Mouse (Mus musculus) midbrain, embryonic 16.5 days (tissue): Measurements from ENCODE around the gene Boc. TPM values are rescaled to one million over a fixed set of nuclear protein-coding genes. Genes with fewer than 3 reads are reported as not detected.

Experiments used
- ATAC-seq: fragments of 200-750 bp; cut with Nextera tagmentation; 2 replicates; pipeline ENCODE4 v1.8.0; 2017; ENCODE audit warnings: moderate TSS enrichment
- H3K27ac ChIP-seq: fragments of 300-500 bp; sonication (generic); 2 replicates; pipeline ENCODE4 v1.5.1; 2014; ENCODE audit warnings: mild to moderate bottlenecking, low read length, mixed read lengths
- H3K27me3 ChIP-seq: fragments of 300-500 bp; sonication (generic); 2 replicates; pipeline ENCODE4 v1.6.1; 2014; ENCODE audit warnings: low read depth, low read length, mixed read lengths; ENCODE audit not compliant: control insufficient read depth, insufficient read depth
- H3K36me3 ChIP-seq: fragments of 300-500 bp; sonication (generic); 2 replicates; pipeline ENCODE4 v1.6.1; 2014; ENCODE audit warnings: mild to moderate bottlenecking, low read length, moderate library complexity, mixed read lengths; ENCODE audit not compliant: control insufficient read depth, insufficient read depth
- H3K4me1 ChIP-seq: fragments of 300-500 bp; sonication (generic); 2 replicates; pipeline ENCODE4 v1.6.1; 2014; ENCODE audit warnings: mild to moderate bottlenecking, low read length, mixed read lengths; ENCODE audit not compliant: control insufficient read depth, insufficient read depth
- H3K4me2 ChIP-seq: fragments of 300-500 bp; sonication (generic); 2 replicates; pipeline ENCODE4 v1.6.1; 2014; ENCODE audit warnings: mild to moderate bottlenecking, low read length, mixed read lengths
- H3K4me3 ChIP-seq: fragments of 300-500 bp; sonication (generic); 2 replicates; pipeline ENCODE4 v1.5.1; 2014; ENCODE audit warnings: low read depth, mild to moderate bottlenecking, low read length, moderate library complexity, mixed read lengths
- H3K9ac ChIP-seq: fragments of 300-500 bp; sonication (generic); 2 replicates; pipeline ENCODE4 v1.6.1; 2014; ENCODE audit warnings: low read depth, low read length, mixed read lengths
- H3K9me3 ChIP-seq: fragments of 300-500 bp; sonication (generic); replicated peaks from 2 replicates; pipeline ENCODE4 v1.6.1; 2014; ENCODE audit warnings: mild to moderate bottlenecking, low read length, mixed read lengths; ENCODE audit not compliant: control insufficient read depth, poor library complexity, severe bottlenecking
- WGBS: fragments of 180-500 bp; shearing (Covaris S2); extraction: QIAGEN DNeasy Blood & Tissue Kit; methylation state at CpG from one replicate; pipeline ENCODE4 v1.1.7; 2014; 5-methylcytosine and 5-hydroxymethylcytosine counted together
- polyA plus RNA-seq: library from polyadenylated mRNA; unstranded; fragments of >200 nt; fragmentation: Nextera tagmentation; extraction: Ambion mirVana; gene quantifications from 2 replicates; pipeline ENCODE4 v1.2.1, GENCODE M21; 2015

Boc gene
- polyA plus RNA-seq, 1 experiment from 2014 or later, result 10.5 TPM

DNA sequence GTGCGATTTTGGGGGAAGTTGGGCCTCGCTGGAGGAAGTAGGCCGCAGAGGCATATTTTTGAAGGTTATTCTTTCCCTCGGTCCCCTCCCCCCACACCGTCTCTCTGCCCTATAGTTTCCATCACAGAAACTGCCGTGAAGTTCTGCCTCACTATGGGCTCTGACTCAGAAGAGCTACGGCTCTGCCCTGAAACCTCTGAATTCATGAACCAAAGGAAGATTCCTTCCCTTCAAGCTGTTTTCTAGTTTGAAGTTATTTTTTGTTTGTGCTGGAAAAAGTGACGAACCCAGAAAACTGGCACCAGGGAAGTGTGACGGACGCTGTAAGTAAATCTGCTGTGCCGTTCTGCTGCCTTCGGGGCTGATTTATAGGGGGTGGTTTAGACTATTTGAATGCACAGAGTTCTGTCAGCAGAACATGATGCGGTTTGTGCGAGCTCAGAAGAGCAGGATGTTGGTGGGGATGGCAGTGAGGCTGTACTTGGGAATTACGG is 61.7 kb downstream of the Boc start:
- ATAC-seq, result no peak
- Histone ChIP-seq H3K4me2 (no peak overlapping the region), H3K27me3 (no peaks in the 10 kb centered on the region), H3K27ac (no peak overlapping the region), H3K9ac (no peak overlapping the region), H3K4me1 (peaks cover 7% of the 10 kb centered on the region; the same call in 1 of the 2 replicates), H3K9me3 (no peaks in the 10 kb centered on the region), H3K4me3 (no peak overlapping the region), H3K36me3 (peaks cover 5% of the 10 kb centered on the region; the same call in 1 of the 2 replicates)
- WGBS, result 84% methylated on average over 15 of the region's 15 CpGs

DNA sequence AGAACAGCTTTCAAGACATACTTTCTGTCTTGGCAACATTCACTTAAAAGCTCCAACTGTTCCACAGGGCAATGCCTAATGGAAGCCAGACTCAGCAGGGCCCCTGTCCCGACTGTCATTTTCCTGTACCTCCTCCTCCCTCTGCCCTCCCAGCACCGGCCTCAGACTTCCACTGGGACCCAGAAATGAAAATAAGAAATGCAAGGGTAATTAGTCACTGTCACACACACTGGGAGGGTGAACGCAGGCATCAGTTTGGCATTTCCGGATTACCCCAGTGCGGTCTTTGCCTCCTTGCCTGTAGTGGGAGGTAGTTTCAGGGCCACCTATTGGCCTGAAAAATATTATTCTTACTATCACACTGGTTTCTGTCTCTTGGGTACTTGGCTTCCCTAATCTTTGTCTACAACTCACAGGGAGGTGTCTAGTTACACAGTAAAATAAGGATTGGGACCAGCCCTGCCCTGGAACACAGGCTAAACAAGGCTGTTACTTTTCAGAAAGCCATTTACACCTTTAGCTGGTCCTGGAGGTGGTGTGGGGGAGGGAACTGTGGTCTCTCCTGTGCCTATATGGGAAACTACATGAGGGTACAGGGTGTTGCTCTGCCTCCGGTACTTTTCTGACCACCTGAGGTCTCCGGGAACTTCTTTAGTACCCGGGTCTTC is 64.1 kb downstream of the Boc start:
- Histone ChIP-seq H3K27me3 (no peaks in the 10 kb centered on the region), H3K4me1 (peaks cover 7% of the 10 kb centered on the region; the same call in 1 of the 2 replicates), H3K4me3 (no peak overlapping the region), H3K27ac (peak overlapping the region; percentile 39; the same call in 1 of the 2 replicates), H3K9ac (0 out of 2 replicates have a peak overlapping the region, but pooled peaks have one; percentile 6), H3K4me2 (no peak overlapping the region), H3K36me3 (0 out of 2 replicates have a peak, but pooled peaks cover 3% of the 10 kb centered on the region), H3K9me3 (no peaks in the 10 kb centered on the region)
- no peak for ATAC-seq
- 46% methylated on average over 8 of the region's 8 CpGs for WGBS

DNA sequence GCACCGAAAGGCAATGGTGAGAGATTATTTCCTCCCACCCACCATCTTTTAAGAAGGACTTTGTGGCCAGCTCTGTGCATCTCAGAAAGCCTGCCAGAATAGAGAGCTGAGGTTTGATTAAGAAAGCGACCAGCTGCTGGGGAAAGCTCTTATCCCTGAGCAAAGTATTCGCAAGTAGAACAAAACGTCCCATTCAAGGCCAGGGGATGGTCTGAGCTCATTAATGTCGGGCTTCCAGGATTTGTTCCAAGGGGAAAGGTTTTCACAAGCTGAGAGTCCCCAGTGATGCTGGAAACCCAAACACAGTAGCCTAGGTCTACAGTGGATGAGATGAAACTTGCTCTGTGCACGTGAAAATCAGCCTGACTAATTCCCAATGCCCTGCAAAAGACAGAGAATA is 64.8 kb downstream of the Boc start:
- WGBS, result 13% methylated on average over 6 of the region's 6 CpGs
- no peak overlapping the region for H3K4me3 ChIP-seq
- 0 out of 2 replicates have a peak, but pooled peaks cover 3% of the 10 kb centered on the region for H3K36me3 ChIP-seq

DNA sequence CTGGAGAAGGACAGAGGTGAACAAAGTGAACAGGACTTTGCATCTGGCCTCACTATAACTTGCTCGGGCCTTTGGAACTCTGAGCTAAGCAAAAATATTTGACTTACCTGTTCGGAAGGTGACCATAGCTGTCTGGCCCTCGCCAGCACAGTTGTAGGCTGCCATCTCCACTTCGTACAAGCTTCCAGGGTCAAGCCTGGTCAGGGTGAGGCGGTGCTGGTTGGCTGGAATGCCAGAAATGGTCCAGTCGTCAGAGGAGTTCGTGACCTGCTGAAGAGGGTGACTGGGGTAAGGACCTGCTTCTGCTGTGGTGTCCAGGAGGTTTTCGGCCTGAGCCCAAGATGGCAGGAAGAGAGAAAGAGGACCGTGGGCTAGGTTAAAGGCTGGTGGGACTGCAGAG is 66.0 kb downstream of the Boc start:
- no peak overlapping the region for H3K27ac ChIP-seq
- no peak overlapping the region for H3K9ac ChIP-seq
- H3K9me3 ChIP-seq, result no peaks in the 10 kb centered on the region
- H3K4me3 ChIP-seq, result no peak overlapping the region
- H3K36me3 ChIP-seq, result no peaks in the 10 kb centered on the region
- H3K27me3 ChIP-seq, result no peaks in the 10 kb centered on the region
- WGBS, result 87% methylated on average over 9 of the region's 9 CpGs
- H3K4me2 ChIP-seq, result no peak overlapping the region
- no peak for ATAC-seq
- peaks cover 7% of the 10 kb centered on the region; the same call in 1 of the 2 replicates for H3K4me1 ChIP-seq

More for the DNA sequence above, 64.8 kb downstream of the Boc start:
- Histone ChIP-seq H3K4me1 (peaks cover 7% of the 10 kb centered on the region; the same call in 1 of the 2 replicates), H3K9me3 (no peaks in the 10 kb centered on the region), H3K27me3 (no peaks in the 10 kb centered on the region), H3K27ac (0 out of 2 replicates have a peak overlapping the region, but pooled peaks have one; percentile 39), H3K9ac (no peak overlapping the region), H3K4me2 (no peak overlapping the region)
- ATAC-seq, result no peak

DNA sequence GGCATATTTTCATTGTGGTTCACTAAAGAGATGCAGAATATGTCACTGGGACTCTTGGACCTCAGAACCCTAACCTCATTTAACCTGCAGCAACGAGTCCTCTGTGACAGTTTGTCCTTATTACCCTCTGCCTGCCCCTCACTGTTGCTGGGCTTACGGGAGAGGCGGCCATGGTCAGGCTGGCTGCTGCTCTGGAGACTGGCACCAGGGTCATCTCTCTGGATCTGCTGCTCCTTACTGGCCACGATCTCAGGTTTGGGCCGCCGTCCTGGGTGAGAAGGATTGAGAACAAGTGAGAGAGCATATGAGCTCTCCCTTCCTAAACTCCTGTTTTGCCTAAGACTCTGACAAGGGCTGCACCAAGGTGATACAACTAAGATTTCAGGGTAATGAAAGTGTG is 66.5 kb downstream of the Boc start:
- Histone ChIP-seq H3K27me3 (no peaks in the 10 kb centered on the region), H3K4me2 (no peak overlapping the region), H3K4me1 (peaks cover 7% of the 10 kb centered on the region; the same call in 1 of the 2 replicates), H3K9ac (no peak overlapping the region), H3K27ac (no peak overlapping the region), H3K4me3 (no peak overlapping the region), H3K9me3 (no peaks in the 10 kb centered on the region), H3K36me3 (no peaks in the 10 kb centered on the region)
- no peak for ATAC-seq
- 94% methylated on average over 6 of the region's 6 CpGs for WGBS

DNA sequence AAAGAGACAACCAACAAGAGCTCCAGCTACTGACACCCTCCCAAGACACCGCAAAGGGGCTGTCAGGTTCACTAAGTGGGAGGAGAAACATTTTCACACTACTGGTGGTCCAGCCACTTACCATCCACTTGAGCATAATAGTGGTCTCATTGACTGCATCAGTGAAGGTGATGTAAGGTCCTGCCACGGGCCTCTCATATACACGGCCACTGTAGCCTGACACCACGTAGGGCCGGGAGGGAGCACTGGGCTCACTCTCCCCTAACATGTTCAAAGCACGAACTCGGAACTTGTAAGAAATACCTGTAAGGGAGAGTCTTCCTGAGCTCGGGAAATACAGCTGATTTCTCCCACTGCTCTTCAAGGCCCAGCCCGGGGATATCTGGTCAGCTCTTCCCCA is 67.6 kb downstream of the Boc start:
- H3K27ac ChIP-seq, result no peak overlapping the region
- H3K4me1 ChIP-seq, result peaks cover 7% of the 10 kb centered on the region; the same call in 1 of the 2 replicates
- H3K9me3 ChIP-seq, result no peaks in the 10 kb centered on the region
- WGBS, result 92% methylated on average over 9 of the region's 9 CpGs
- H3K27me3 ChIP-seq, result no peaks in the 10 kb centered on the region
- no peak overlapping the region for H3K4me2 ChIP-seq
- no peaks in the 10 kb centered on the region for H3K36me3 ChIP-seq
- ATAC-seq, result no peak
- H3K9ac ChIP-seq, result no peak overlapping the region
- no peak overlapping the region for H3K4me3 ChIP-seq

DNA sequence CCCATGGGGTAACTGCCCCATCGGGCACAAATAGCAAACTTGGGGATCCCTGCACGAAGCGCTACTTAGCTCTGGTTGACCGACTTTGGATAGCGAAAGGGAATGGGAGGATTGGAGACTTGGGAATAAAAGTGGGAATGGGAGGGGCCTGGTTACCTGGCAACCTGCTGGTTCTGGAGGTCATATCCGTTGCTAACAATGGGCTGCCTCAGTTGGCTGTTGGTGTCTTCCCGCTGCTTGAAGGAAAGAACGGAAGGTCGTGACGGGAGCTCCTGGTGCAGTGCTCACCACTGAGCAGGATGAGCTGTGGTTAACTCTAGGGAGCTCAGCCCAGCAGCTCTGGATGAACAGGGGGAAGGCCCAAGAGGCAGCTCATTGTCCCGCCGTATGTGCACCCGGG is 71.5 kb downstream of the Boc start:
- no peaks in the 10 kb centered on the region for H3K27me3 ChIP-seq
- H3K4me1 ChIP-seq, result no peaks in the 10 kb centered on the region
- H3K9me3 ChIP-seq, result no peaks in the 10 kb centered on the region
- 62% methylated on average over 13 of the region's 13 CpGs for WGBS
- no peak for ATAC-seq
- no peaks in the 10 kb centered on the region for H3K36me3 ChIP-seq
- no peak overlapping the region for H3K4me3 ChIP-seq
- H3K4me2 ChIP-seq, result no peak overlapping the region
- H3K27ac ChIP-seq, result no peak overlapping the region
- no peak overlapping the region for H3K9ac ChIP-seq

DNA sequence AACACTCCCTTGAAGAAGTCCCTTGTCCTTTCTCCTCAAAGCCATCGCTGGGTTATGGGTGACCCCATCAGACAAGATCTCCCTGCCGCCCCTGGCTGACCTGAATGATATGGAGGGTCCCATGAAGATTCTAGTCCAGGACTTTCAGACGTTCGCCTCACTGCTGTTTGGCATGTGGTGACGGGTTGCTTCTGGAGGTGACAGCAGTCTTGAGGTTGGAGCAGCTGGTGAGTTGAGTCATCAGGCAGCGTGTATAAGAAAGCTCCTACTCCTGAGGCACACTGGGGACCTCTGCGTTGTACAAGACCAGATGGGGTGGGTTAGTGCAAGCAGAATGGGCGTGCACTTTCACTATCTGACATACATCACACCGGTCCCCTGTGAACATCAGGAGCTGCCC is 72.1 kb downstream of the Boc start:
- WGBS, result 79% methylated on average over 9 of the region's 9 CpGs
- no peaks in the 10 kb centered on the region for H3K36me3 ChIP-seq
- no peaks in the 10 kb centered on the region for H3K27me3 ChIP-seq
- H3K9me3 ChIP-seq, result no peaks in the 10 kb centered on the region
- H3K27ac ChIP-seq, result no peak overlapping the region
- no peak for ATAC-seq
- no peak overlapping the region for H3K9ac ChIP-seq
- peaks cover 3% of the 10 kb centered on the region for H3K4me1 ChIP-seq
- no peak overlapping the region for H3K4me3 ChIP-seq
- H3K4me2 ChIP-seq, result no peak overlapping the region

DNA sequence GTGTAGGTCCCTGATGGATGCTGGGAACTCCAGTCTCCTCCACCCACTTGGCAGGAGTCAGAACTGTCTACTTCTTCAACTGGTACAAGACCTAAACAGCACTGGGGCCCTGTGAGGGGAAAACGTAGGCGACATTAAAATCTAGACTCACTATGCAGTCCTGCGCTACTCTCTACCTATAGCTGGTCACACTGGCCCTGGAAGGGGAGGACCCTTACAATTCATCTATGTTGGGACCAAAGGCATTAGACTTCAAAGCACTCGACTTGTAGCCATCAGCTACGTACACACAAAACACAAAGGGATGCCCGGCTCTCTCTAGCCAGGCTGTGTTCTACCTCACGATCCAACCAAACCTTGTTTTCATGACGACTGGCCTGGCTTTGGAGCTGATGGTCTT is 73.0 kb downstream of the Boc start:
- WGBS, result 70% methylated on average over 8 of the region's 8 CpGs
- Histone ChIP-seq H3K4me1 (peaks cover 3% of the 10 kb centered on the region), H3K27ac (no peak overlapping the region), H3K4me2 (no peak overlapping the region), H3K27me3 (no peaks in the 10 kb centered on the region), H3K9ac (no peak overlapping the region), H3K4me3 (no peak overlapping the region), H3K36me3 (no peaks in the 10 kb centered on the region), H3K9me3 (no peaks in the 10 kb centered on the region)
- ATAC-seq, result no peak
